Mouse (Mus musculus): ENCODE data around the gene Gm9903. TPM values are rescaled to one million over a fixed set of nuclear protein-coding genes. Genes with fewer than 3 reads are reported as not detected.
A peak's percentile ranks its signal among the peaks of the same experiment; 100 is the strongest.

The Gm9903 gene
- polyA plus RNA-seq, 1 experiment from 2014 or later, result 0.48 TPM

DNA sequence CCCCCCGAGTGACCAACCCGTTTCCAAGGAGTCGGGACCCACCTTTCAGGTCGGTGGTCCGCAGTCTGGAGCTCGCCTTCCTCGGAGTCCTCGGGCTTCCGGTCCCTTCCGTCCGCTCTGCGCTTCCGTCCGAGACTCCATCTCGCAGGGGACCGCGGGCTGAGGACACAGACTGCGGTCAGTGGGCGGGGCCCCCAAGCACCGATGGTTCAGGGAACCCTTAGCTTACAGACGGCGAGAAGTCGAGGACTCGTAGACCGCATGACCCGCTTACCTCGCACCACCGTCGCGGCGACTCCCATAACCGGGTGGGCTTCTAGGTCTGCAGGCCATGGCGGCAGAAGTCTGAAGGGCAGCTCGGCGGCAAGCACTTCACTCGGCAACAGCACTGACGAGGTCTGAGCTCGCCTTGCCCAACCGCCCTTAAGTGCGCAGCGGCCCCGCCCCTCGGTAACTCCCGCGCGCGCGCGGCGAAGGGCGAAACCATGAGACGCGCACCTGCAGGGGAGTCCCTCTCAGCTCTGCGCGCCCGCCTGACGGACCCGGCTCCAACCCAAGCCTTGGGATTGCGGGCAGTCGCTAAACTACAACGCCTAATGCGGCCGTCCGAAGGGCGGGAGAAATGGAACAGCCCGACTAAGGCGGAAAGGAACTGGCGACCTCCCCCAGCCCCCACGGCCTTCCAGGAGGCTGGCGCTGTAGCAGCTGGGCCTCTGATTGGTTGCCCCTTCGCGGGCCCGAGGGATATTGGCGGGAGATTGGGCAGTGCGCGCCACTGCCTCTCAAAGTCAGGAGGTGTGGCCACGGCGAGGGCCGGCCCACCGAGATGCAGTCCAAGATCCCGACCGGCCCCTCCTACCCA is 22.4 kb downstream of the Gm9903 start, which contains the start of gene Slbp:
Gene Slbp (minus strand): TSS at position 654 of the 862 bp plus-strand sequence.
- Histone ChIP-seq H3K9ac (ENCODE audit: low read length) (peak within 1 kb of the TSS; percentile 82), H3K27me3 (ENCODE audit: control insufficient read depth, insufficient read depth, low read length) (no peaks in the 10 kb centered on the region), H3K36me3 (ENCODE audit: control insufficient read depth, insufficient read depth, low read length) (peaks cover 7% of the 10 kb centered on the region; the same call in 1 of the 2 replicates), H3K4me3 (ENCODE audit: low read depth, low read length) (peak within 1 kb of the TSS; percentile 70), H3K9me3 (ENCODE audit: control insufficient read depth, low read length) (no peaks in the 10 kb centered on the region), H3K4me1 (replicated peaks; ENCODE audit: control insufficient read depth, insufficient read depth, low read length) (peaks cover 25% of the 10 kb centered on the region), H3K27ac (ENCODE audit: low read depth, low read length) (peak within 1 kb of the TSS; percentile 94), H3K4me2 (ENCODE audit: low read depth, low read length, severe bottlenecking) (peak within 1 kb of the TSS; percentile 79)
- WGBS, result under 1% methylated on average over 81 of the region's 82 CpGs
- DNase-seq (ENCODE audit: low spot score) (peak; percentile 98), ATAC-seq (replicated peaks; ENCODE audit: low FRiP score) (peak; percentile 96)

GRCm38 (mm10) chr5:33652783-33653173 is 23.1 kb downstream of the Gm9903 start:
- H3K27ac ChIP-seq (ENCODE audit: low read depth, low read length), result peak overlapping the region; percentile 94
- peak overlapping the region; percentile 79 for H3K4me2 ChIP-seq (ENCODE audit: low read depth, low read length, severe bottlenecking)
- ATAC-seq (replicated peaks; ENCODE audit: low FRiP score) (peak; percentile 44), DNase-seq (ENCODE audit: low spot score) (no peak)
- peak overlapping the region; percentile 70; the same call in 1 of the 2 replicates for H3K4me3 ChIP-seq (ENCODE audit: low read depth, low read length)
- H3K36me3 ChIP-seq (ENCODE audit: control insufficient read depth, insufficient read depth, low read length), result peaks cover 6% of the 10 kb centered on the region; the same call in 1 of the 2 replicates
- WGBS, result 5% methylated on average over 9 of the region's 9 CpGs
- peaks cover 25% of the 10 kb centered on the region for H3K4me1 ChIP-seq (replicated peaks; ENCODE audit: control insufficient read depth, insufficient read depth, low read length)
- H3K9me3 ChIP-seq (ENCODE audit: control insufficient read depth, low read length), result no peaks in the 10 kb centered on the region
- peak overlapping the region; percentile 64; the same call in 1 of the 2 replicates for H3K9ac ChIP-seq (ENCODE audit: low read length)
- no peaks in the 10 kb centered on the region for H3K27me3 ChIP-seq (ENCODE audit: control insufficient read depth, insufficient read depth, low read length)

- no peak for ATAC-seq (replicated peaks; ENCODE audit: low FRiP score)
- peaks cover 22% of the 10 kb centered on the region for H3K4me1 ChIP-seq (replicated peaks; ENCODE audit: control insufficient read depth, insufficient read depth, low read length)
- H3K9ac ChIP-seq (ENCODE audit: low read length), result no peak overlapping the region
Measured at GRCm38 (mm10) chr5:33654424-33654823, 24.7 kb downstream of the Gm9903 start.

GRCm38 (mm10) chr5:33655251-33655840 is 25.6 kb downstream of the Gm9903 start:
- no peak overlapping the region for H3K4me3 ChIP-seq (ENCODE audit: low read depth, low read length)
- H3K4me2 ChIP-seq (ENCODE audit: low read depth, low read length, severe bottlenecking), result no peak overlapping the region
- 94% methylated on average over 10 of the region's 10 CpGs for WGBS
- ATAC-seq (replicated peaks; ENCODE audit: low FRiP score) (no peak), DNase-seq (ENCODE audit: low spot score) (no peak)
- no peaks in the 10 kb centered on the region for H3K9me3 ChIP-seq (ENCODE audit: control insufficient read depth, low read length)
- no peak overlapping the region for H3K9ac ChIP-seq (ENCODE audit: low read length)
- no peaks in the 10 kb centered on the region for H3K27me3 ChIP-seq (ENCODE audit: control insufficient read depth, insufficient read depth, low read length)
- peaks cover 18% of the 10 kb centered on the region for H3K4me1 ChIP-seq (replicated peaks; ENCODE audit: control insufficient read depth, insufficient read depth, low read length)
- no peak overlapping the region for H3K27ac ChIP-seq (ENCODE audit: low read depth, low read length)
- H3K36me3 ChIP-seq (ENCODE audit: control insufficient read depth, insufficient read depth, low read length), result peaks cover 4% of the 10 kb centered on the region; the same call in 1 of the 2 replicates

More at GRCm38 (mm10) chr5:33654424-33654823, 24.7 kb downstream of the Gm9903 start:
- Histone ChIP-seq H3K4me3 (ENCODE audit: low read depth, low read length) (no peak overlapping the region), H3K27ac (ENCODE audit: low read depth, low read length) (no peak overlapping the region), H3K9me3 (ENCODE audit: control insufficient read depth, low read length) (no peaks in the 10 kb centered on the region), H3K36me3 (ENCODE audit: control insufficient read depth, insufficient read depth, low read length) (peaks cover 4% of the 10 kb centered on the region; the same call in 1 of the 2 replicates), H3K4me2 (ENCODE audit: low read depth, low read length, severe bottlenecking) (no peak overlapping the region), H3K27me3 (ENCODE audit: control insufficient read depth, insufficient read depth, low read length) (no peaks in the 10 kb centered on the region)
- 95% methylated on average over 13 of the region's 13 CpGs for WGBS
- DNase-seq (ENCODE audit: low spot score), result no peak

DNA sequence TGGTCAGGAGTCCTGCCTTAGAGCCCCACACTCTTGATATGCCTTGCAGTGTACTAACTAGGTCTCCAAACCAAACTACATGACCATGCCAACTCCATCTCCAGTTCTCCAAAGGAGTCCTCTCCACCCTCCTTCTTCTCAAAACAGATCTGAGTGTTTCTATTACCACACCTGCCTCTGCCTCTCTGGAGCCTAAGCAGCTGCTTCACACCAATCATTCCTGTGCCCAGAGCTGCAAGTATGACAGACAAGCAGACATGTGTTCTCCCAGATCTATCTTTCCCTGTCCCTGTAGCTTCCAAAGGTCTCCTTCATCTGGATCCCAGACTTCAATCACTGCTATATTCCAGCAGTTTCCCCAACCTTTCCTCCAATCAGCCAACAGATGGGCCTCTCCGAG is 27.0 kb downstream of the Gm9903 start:
- peaks cover 12% of the 10 kb centered on the region; the same call in 1 of the 2 replicates for H3K4me1 ChIP-seq (replicated peaks; ENCODE audit: control insufficient read depth, insufficient read depth, low read length)
- H3K9me3 ChIP-seq (ENCODE audit: control insufficient read depth, low read length), result no peaks in the 10 kb centered on the region
- no peak overlapping the region for H3K27ac ChIP-seq (ENCODE audit: low read depth, low read length)
- H3K4me3 ChIP-seq (ENCODE audit: low read depth, low read length), result peak overlapping the region; percentile 68
- peak overlapping the region; percentile 74 for H3K9ac ChIP-seq (ENCODE audit: low read length)
- WGBS, result 57% methylated on average over 1 of the region's 1 CpGs
- H3K36me3 ChIP-seq (ENCODE audit: control insufficient read depth, insufficient read depth, low read length), result peaks cover 13% of the 10 kb centered on the region; the same call in 1 of the 2 replicates
- peak overlapping the region; percentile 96 for H3K4me2 ChIP-seq (ENCODE audit: low read depth, low read length, severe bottlenecking)
- no peak for ATAC-seq (replicated peaks; ENCODE audit: low FRiP score)
- no peaks in the 10 kb centered on the region for H3K27me3 ChIP-seq (ENCODE audit: control insufficient read depth, insufficient read depth, low read length)
- no peak for DNase-seq (ENCODE audit: low spot score)

GRCm38 (mm10) chr5:33657251-33657786 is 27.6 kb downstream of the Gm9903 start:
- peak overlapping the region; percentile 68 for H3K4me3 ChIP-seq (ENCODE audit: low read depth, low read length)
- peaks cover 13% of the 10 kb centered on the region; the same call in 1 of the 2 replicates for H3K36me3 ChIP-seq (ENCODE audit: control insufficient read depth, insufficient read depth, low read length)
- no peaks in the 10 kb centered on the region for H3K9me3 ChIP-seq (ENCODE audit: control insufficient read depth, low read length)
- ATAC-seq (replicated peaks; ENCODE audit: low FRiP score) (no peak; the same call in 1 of the 2 replicates), DNase-seq (ENCODE audit: low spot score) (no peak)
- WGBS, result under 1% methylated on average over 32 of the region's 32 CpGs
- H3K4me2 ChIP-seq (ENCODE audit: low read depth, low read length, severe bottlenecking), result peak overlapping the region; percentile 96
- H3K27ac ChIP-seq (ENCODE audit: low read depth, low read length), result no peak overlapping the region; the same call in 1 of the 2 replicates
- H3K4me1 ChIP-seq (replicated peaks; ENCODE audit: control insufficient read depth, insufficient read depth, low read length), result peaks cover 12% of the 10 kb centered on the region; the same call in 1 of the 2 replicates
- peak overlapping the region; percentile 74 for H3K9ac ChIP-seq (ENCODE audit: low read length)
- no peaks in the 10 kb centered on the region for H3K27me3 ChIP-seq (ENCODE audit: control insufficient read depth, insufficient read depth, low read length)

GRCm38 (mm10) chr5:33657787-33658663 is 28.3 kb downstream of the Gm9903 start, which contains the start of the genes Tacc3 and Tmem129:
TSS of gene Tacc3 (plus strand) at chr5:33658128.
TSS of gene Tmem129 (minus strand) at chr5:33658416.
- peak within 1 kb of the TSS; percentile 91 for H3K27ac ChIP-seq (ENCODE audit: low read depth, low read length)
- ATAC-seq (replicated peaks; ENCODE audit: low FRiP score), result peak; percentile 97
- peak within 1 kb of the TSS; percentile 96 for H3K4me2 ChIP-seq (ENCODE audit: low read depth, low read length, severe bottlenecking)
- under 1% methylated on average over 59 of the region's 60 CpGs for WGBS
- DNase-seq (ENCODE audit: low spot score), result peak; percentile 99
- H3K4me3 ChIP-seq (ENCODE audit: low read depth, low read length), result peak within 1 kb of the TSS; percentile 68
- peaks cover 13% of the 10 kb centered on the region; the same call in 1 of the 2 replicates for H3K36me3 ChIP-seq (ENCODE audit: control insufficient read depth, insufficient read depth, low read length)
- peaks cover 12% of the 10 kb centered on the region; the same call in 1 of the 2 replicates for H3K4me1 ChIP-seq (replicated peaks; ENCODE audit: control insufficient read depth, insufficient read depth, low read length)
- H3K27me3 ChIP-seq (ENCODE audit: control insufficient read depth, insufficient read depth, low read length), result no peaks in the 10 kb centered on the region
- H3K9ac ChIP-seq (ENCODE audit: low read length), result peak within 1 kb of the TSS; percentile 74
- H3K9me3 ChIP-seq (ENCODE audit: control insufficient read depth, low read length), result no peaks in the 10 kb centered on the region

Data from forebrain, embryonic 11.5 days (tissue).